Mouse (Mus musculus) kidney, embryonic 14.5 days (tissue): ENCODE measurements around the gene Cblb. TPM values are rescaled to one million over a fixed set of nuclear protein-coding genes. Genes with fewer than 3 reads are reported as not detected.
A peak's percentile ranks its signal among the peaks of the same experiment; 100 is the strongest.

Experiments used
- ATAC-seq: fragments of 200-750 bp; cut with Nextera tagmentation; 2 replicates; pipeline ENCODE4 v1.8.0; 2017; ENCODE audit warnings: moderate number of reproducible peaks, mild to moderate bottlenecking, moderate TSS enrichment, moderate library complexity; ENCODE audit not compliant: low FRiP score, low TSS enrichment
- H3K27ac ChIP-seq: fragments of 300-500 bp; sonication (generic); 2 replicates; pipeline ENCODE4 v1.5.1; 2014; ENCODE audit warnings: low read depth, mild to moderate bottlenecking, low read length, moderate library complexity, mixed read lengths
- H3K27me3 ChIP-seq: fragments of 300-500 bp; sonication (generic); 2 replicates; pipeline ENCODE4 v1.6.1; 2014; ENCODE audit warnings: mild to moderate bottlenecking, low read length; ENCODE audit not compliant: control insufficient read depth, insufficient read depth
- H3K36me3 ChIP-seq: fragments of 300-500 bp; sonication (generic); 2 replicates; pipeline ENCODE4 v1.6.1; 2014; ENCODE audit warnings: low read length, mixed read lengths; ENCODE audit not compliant: control insufficient read depth, insufficient read depth
- H3K4me1 ChIP-seq: fragments of 300-500 bp; sonication (generic); 2 replicates; pipeline ENCODE4 v1.6.1; 2014; ENCODE audit warnings: low read length, mixed read lengths; ENCODE audit not compliant: control insufficient read depth, insufficient read depth
- H3K4me2 ChIP-seq: fragments of 300-500 bp; sonication (generic); replicated peaks from 2 replicates; pipeline ENCODE4 v1.6.1; 2014; ENCODE audit warnings: low read depth, mild to moderate bottlenecking, low read length
- H3K4me3 ChIP-seq: fragments of 300-500 bp; sonication (generic); 2 replicates; pipeline ENCODE4 v1.5.1; 2014; ENCODE audit warnings: mild to moderate bottlenecking, low read length
- H3K9ac ChIP-seq: fragments of 300-500 bp; sonication (generic); 2 replicates; pipeline ENCODE4 v1.6.1; 2014; ENCODE audit warnings: low read depth, mild to moderate bottlenecking, low read length, moderate library complexity
- H3K9me3 ChIP-seq: fragments of 300-500 bp; sonication (generic); 2 replicates; pipeline ENCODE4 v1.6.1; 2016; ENCODE audit warnings: low read length; ENCODE audit not compliant: control insufficient read depth
- WGBS: fragments of 180-500 bp; shearing (Covaris S2); extraction: QIAGEN DNeasy Blood & Tissue Kit; methylation state at CpG from one replicate; pipeline ENCODE4 v1.1.7; 2014; 5-methylcytosine and 5-hydroxymethylcytosine counted together
- polyA plus RNA-seq: library from polyadenylated mRNA; unstranded; fragments of >200 nt; fragmentation: Nextera tagmentation; extraction: Ambion mirVana; gene quantifications from 2 replicates; pipeline ENCODE4 v1.2.1, GENCODE M21; 2014

Gene Cblb
- polyA plus RNA-seq, 1 experiment from 2014 or later, result 27.2 TPM

DNA sequence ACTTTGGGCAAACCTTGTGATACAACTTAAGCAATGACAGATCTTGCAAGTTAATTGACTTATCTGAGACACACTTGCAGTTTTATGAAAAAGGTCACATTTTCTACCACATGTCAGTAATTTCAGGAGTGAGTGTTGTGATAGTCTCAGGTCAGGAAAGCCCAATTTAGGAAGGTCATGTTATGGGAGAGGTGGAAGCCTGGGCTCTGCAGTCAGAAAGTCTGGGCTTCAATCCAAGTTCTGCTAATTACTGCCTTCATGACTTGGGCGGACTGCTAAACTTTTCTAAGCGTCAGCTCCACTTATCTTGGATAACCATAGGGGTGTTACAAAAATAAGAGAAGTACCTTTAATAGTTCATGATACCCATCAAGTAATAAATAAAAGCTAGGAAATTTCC is 22.6 kb upstream of the Cblb start:
- H3K4me3 ChIP-seq, result no peak overlapping the region
- no peak overlapping the region for H3K4me2 ChIP-seq
- H3K27me3 ChIP-seq, result no peaks in the 10 kb centered on the region
- ATAC-seq, result peak; percentile 60; the same call in 1 of the 2 replicates
- H3K9me3 ChIP-seq, result no peaks in the 10 kb centered on the region
- no peak overlapping the region for H3K27ac ChIP-seq
- H3K36me3 ChIP-seq, result no peaks in the 10 kb centered on the region
- no peaks in the 10 kb centered on the region for H3K4me1 ChIP-seq
- WGBS, result 43% methylated on average over 2 of the region's 2 CpGs
- H3K9ac ChIP-seq, result no peak overlapping the region

DNA sequence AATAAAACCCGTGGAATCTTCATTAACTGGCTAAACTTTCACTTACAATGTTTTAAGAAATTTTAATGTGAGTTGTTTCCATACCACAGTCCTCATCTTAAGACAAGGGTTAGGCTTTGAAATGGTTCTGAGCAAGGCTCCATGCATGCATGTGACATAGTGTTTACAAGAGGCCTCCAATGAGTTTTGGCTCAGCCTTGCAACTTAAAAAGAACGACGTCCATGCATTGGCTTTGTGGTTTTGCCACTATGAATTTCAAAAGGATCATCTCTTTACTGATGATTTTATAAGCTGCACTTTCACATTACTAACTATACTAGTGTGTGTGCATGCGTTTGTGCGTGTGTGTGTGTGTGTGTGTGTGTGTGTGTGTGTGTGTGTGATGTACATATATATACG is 21.6 kb upstream of the Cblb start:
- ATAC-seq, result no peak
- Histone ChIP-seq H3K4me2 (no peak overlapping the region), H3K4me3 (no peak overlapping the region), H3K9ac (no peak overlapping the region), H3K27me3 (no peaks in the 10 kb centered on the region), H3K27ac (no peak overlapping the region), H3K9me3 (no peaks in the 10 kb centered on the region), H3K36me3 (no peaks in the 10 kb centered on the region), H3K4me1 (no peaks in the 10 kb centered on the region)
- WGBS, result 88% methylated on average over 6 of the region's 6 CpGs

DNA sequence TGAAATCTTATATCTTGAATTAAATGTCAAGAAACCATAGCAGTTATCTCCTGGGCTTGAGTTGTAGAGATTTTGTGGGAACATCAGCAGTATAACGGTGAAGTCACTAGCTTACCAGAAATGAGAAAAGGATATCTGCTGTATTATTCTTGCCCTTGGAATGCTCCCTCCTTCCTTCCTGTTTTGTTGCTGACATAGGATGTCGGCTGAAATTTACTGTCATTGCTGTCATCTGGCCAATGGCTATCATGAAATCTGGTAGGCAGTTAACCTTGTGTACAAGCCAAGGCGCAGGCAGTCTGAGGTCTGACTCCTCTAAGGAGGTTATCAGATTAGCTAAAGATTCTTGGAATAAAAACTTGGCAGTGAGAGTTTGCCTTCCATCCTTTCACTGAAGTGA is 18.0 kb upstream of the Cblb start:
- Histone ChIP-seq H3K4me3 (no peak overlapping the region), H3K27ac (no peak overlapping the region), H3K9me3 (no peaks in the 10 kb centered on the region), H3K4me1 (no peaks in the 10 kb centered on the region), H3K36me3 (no peaks in the 10 kb centered on the region), H3K4me2 (no peak overlapping the region), H3K9ac (no peak overlapping the region), H3K27me3 (no peaks in the 10 kb centered on the region)
- peak; percentile 55; the same call in 1 of the 2 replicates for ATAC-seq
- 39% methylated on average over 3 of the region's 3 CpGs for WGBS

- no peaks in the 10 kb centered on the region for H3K36me3 ChIP-seq
- H3K9me3 ChIP-seq, result no peaks in the 10 kb centered on the region
- H3K9ac ChIP-seq, result no peak overlapping the region
- no peak overlapping the region for H3K4me3 ChIP-seq
- no peak for ATAC-seq
- H3K4me1 ChIP-seq, result no peaks in the 10 kb centered on the region
- no peaks in the 10 kb centered on the region for H3K27me3 ChIP-seq
- 83% methylated on average over 2 of the region's 2 CpGs for WGBS
- H3K27ac ChIP-seq, result no peak overlapping the region
- no peak overlapping the region for H3K4me2 ChIP-seq
These were observed 17.2 kb upstream of the Cblb start for GRCm38 (mm10) chr16:52013812-52014211.

DNA sequence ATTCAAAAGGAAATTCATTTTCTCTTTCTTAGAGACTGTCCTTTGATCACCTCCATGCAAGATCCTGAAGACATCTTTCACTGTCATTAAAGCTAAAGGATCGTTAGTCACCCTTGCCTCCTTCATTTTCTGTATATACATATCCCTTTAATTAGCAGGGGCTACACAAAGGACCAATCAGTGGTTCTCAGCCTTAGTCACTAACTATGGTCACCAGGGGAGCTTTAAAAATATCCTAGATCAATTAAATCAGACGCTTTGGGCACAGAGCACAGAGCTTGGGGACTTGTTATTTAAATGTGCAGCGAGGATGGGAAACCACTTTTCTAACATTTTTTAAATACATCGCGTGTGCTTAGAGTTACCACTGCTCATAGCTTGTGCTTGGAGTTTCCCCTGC is 7.6 kb upstream of the Cblb start:
- H3K36me3 ChIP-seq, result no peaks in the 10 kb centered on the region
- H3K27ac ChIP-seq, result no peak overlapping the region
- no peak for ATAC-seq
- 82% methylated on average over 5 of the region's 5 CpGs for WGBS
- H3K9ac ChIP-seq, result no peak overlapping the region
- H3K27me3 ChIP-seq, result no peaks in the 10 kb centered on the region
- H3K4me1 ChIP-seq, result no peaks in the 10 kb centered on the region
- no peak overlapping the region for H3K4me3 ChIP-seq
- no peak overlapping the region for H3K4me2 ChIP-seq
- no peaks in the 10 kb centered on the region for H3K9me3 ChIP-seq

DNA sequence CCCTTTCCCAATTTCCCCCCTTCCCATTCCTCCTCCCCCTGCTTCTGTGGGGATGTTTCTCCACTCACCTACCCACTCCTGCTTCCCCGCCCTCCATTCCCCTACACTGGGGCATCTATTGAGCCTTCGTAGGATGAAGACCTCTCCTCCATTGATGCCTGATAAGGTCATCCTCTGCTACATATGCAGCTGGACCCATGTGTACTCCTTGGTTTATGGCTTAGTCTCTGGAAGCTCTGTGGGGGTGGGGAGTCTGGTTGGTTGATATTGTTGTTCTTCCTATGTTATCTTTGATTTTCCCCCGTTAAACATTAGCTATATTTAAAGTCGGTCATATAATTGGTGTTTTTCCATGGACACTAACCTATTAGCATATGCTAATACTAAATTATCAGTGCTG is 3.7 kb upstream of the Cblb start:
- H3K4me3 ChIP-seq, result no peak overlapping the region
- whole genome bisulfite sequencing, result 86% methylated on average over 4 of the region's 4 CpGs
- H3K27me3 ChIP-seq, result no peaks in the 10 kb centered on the region
- no peak overlapping the region for H3K27ac ChIP-seq
- no peak for ATAC-seq
- H3K4me2 ChIP-seq, result no peak overlapping the region
- H3K36me3 ChIP-seq, result no peaks in the 10 kb centered on the region
- peaks cover 6% of the 10 kb centered on the region; the same call in 1 of the 2 replicates for H3K4me1 ChIP-seq
- no peaks in the 10 kb centered on the region for H3K9me3 ChIP-seq
- no peak overlapping the region for H3K9ac ChIP-seq

DNA sequence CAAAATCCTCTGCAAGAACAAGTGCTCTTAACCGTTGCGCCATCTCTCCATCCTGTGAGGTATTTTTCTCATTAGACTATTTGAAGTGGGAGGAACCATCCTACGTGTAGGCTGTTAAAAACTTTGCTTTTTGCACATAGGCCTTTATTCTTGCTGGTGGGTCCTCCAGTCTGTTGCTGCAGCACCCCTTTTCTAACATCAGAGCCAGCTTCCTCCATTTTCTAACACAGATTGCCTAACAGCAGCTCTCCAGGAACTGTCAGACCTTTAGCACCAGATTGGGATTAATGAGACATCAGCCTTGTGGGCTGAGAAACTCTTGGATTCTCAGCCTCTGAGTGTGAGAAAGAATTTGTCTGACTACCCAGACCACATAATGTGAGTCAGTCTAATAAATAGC is 2.0 kb upstream of the Cblb start:
- no peak overlapping the region for H3K4me3 ChIP-seq
- peaks cover under 1% of the 10 kb centered on the region; the same call in 1 of the 2 replicates for H3K36me3 ChIP-seq
- peaks cover 10% of the 10 kb centered on the region for H3K4me1 ChIP-seq
- H3K27ac ChIP-seq, result no peak overlapping the region
- no peak for ATAC-seq
- H3K4me2 ChIP-seq, result no peak overlapping the region
- H3K9ac ChIP-seq, result no peak overlapping the region
- no peaks in the 10 kb centered on the region for H3K9me3 ChIP-seq
- 94% methylated on average over 3 of the region's 3 CpGs for WGBS
- no peaks in the 10 kb centered on the region for H3K27me3 ChIP-seq

DNA sequence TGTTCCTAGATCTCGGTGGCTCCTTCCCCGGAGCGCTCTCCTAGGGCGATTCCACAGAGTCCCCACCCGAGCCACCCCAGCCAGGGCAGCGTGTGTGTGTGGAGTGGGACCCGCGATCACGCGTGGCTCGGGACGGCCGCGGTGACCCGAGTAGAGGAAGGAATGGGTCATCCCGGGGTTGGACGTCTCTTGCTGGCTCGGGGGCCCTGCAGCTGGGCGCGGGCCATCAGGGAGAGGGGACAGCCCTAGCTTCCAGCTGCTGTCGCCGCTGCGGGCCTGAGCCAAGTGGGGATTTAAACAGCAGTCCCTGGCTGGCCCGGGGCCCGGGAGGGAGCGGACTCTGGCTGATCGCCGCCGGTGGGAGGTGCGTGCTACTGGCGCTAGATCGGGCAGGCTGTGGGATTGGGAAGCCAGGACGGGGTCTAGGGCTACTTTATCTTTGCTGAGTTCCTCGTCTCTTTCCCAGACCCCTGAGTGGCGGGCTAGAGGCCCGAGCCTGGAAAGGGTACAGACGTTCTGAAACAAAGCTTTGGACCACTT is 757 bp downstream of the Cblb start:
- Histone ChIP-seq H3K4me3 (peak overlapping the region; percentile 96), H3K4me1 (peaks cover 30% of the 10 kb centered on the region), H3K9me3 (no peaks in the 10 kb centered on the region), H3K27ac (peak overlapping the region; percentile 95), H3K36me3 (peaks cover 15% of the 10 kb centered on the region; the same call in 1 of the 2 replicates), H3K4me2 (peak overlapping the region; percentile 62), H3K27me3 (no peaks in the 10 kb centered on the region), H3K9ac (peak overlapping the region; percentile 86)
- peak; percentile 81 for ATAC-seq
- WGBS, result under 1% methylated on average over 37 of the region's 37 CpGs

DNA sequence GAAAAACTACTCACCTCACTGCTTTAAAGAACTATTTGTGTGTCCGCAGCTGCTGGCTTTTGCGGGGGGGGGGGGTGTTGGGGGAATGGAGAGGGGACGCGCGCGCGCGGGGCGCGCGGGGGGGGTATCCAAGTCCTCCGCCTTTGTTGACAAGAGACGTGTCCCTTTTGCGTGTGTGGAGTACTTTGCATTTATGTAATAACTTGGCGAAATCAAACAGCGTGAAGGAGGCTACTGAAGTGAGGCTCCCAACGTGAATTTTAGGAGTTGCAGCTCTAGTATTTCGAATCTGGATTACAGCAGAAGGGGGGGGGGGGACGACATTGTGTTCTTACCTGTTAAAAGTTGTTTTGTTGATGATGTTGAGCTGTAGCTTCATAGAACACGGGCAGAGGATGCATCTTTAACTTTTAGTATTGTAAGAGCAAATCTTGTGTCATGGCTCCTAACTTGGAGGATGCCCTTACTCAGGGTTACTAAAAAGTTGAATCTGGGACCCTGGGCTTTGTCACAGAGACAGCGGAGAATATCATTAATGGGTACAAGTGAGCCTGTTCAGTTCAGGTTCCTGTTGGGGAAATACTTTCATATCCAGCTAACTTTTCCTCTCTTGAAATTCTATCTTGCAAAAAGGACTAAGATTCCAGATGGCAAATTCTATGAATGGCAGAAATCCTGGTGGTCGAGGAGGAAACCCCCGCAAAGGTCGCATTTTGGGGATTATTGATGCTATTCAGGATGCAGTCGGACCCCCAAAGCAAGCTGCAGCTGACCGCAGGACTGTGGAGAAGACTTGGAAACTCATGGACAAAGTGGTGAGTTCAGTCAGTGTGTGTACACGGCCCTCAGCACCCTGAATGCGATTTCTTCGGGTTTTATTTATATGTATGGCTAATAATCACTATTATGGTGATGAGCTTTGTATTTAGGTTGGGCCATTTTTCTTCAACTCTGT is 1.6 kb downstream of the Cblb start:
- no peak for ATAC-seq
- Histone ChIP-seq H3K4me2 (peak overlapping the region; percentile 62), H3K27me3 (no peaks in the 10 kb centered on the region), H3K9me3 (no peaks in the 10 kb centered on the region), H3K27ac (peak overlapping the region; percentile 95; the same call in 1 of the 2 replicates), H3K4me3 (peak overlapping the region; percentile 96), H3K4me1 (peaks cover 30% of the 10 kb centered on the region), H3K36me3 (peaks cover 15% of the 10 kb centered on the region; the same call in 1 of the 2 replicates), H3K9ac (peak overlapping the region; percentile 86)
- 17% methylated on average over 28 of the region's 29 CpGs for WGBS
